Mouse (Mus musculus) ovary, postnatal 10 days (tissue): ENCODE measurements around the gene Gpatch2.

Source experiments
- DNase-seq: peaks from one replicate; pipeline ENCODE4 v3.0.0; 2022; ENCODE audit warnings: low spot score

Gene Gpatch2

GRCm38 (mm10) chr1:187215181-187216116, at the start of gene Gpatch2, which contains the start of gene Spata17:
TSS of gene Gpatch2 (plus strand) at chr1:187215508.
TSS of gene Spata17 (minus strand) at chr1:187215465.
- DNase-seq, result peak; percentile 57

- DNase-seq, result no peak
These were observed 45.7 kb upstream of the Gpatch2 start for GRCm38 (mm10) chr1:187169646-187170045.

GRCm38 (mm10) chr1:187170361-187170760, 44.9 kb upstream of the Gpatch2 start:
- DNase-seq, result no peak

- no peak for DNase-seq
These were observed 39.3 kb upstream of the Gpatch2 start for GRCm38 (mm10) chr1:187175991-187176390.

- no peak for DNase-seq
These were observed 36.8 kb upstream of the Gpatch2 start for GRCm38 (mm10) chr1:187178546-187178945.

GRCm38 (mm10) chr1:187205506-187205905, 9.8 kb upstream of the Gpatch2 start:
- DNase-seq, result no peak

GRCm38 (mm10) chr1:187209496-187209895, 5.8 kb upstream of the Gpatch2 start:
- DNase-seq, result no peak

GRCm38 (mm10) chr1:187210736-187211135, 4.6 kb upstream of the Gpatch2 start:
- no peak for DNase-seq

GRCm38 (mm10) chr1:187216620-187217410, 1.5 kb downstream of the Gpatch2 start:
- no peak for DNase-seq

GRCm38 (mm10) chr1:187220756-187221155, 5.4 kb downstream of the Gpatch2 start:
- DNase-seq, result no peak

GRCm38 (mm10) chr1:187226328-187227025, 11.2 kb downstream of the Gpatch2 start:
- DNase-seq, result no peak

GRCm38 (mm10) chr1:187228414-187229146, 13.3 kb downstream of the Gpatch2 start:
- no peak for DNase-seq

GRCm38 (mm10) chr1:187230255-187230654, 14.9 kb downstream of the Gpatch2 start:
- DNase-seq, result no peak

- no peak for DNase-seq
These were observed 17.1 kb downstream of the Gpatch2 start for GRCm38 (mm10) chr1:187232196-187232955.

GRCm38 (mm10) chr1:187232996-187233615, 17.8 kb downstream of the Gpatch2 start:
- DNase-seq, result no peak

GRCm38 (mm10) chr1:187235161-187235560, 19.9 kb downstream of the Gpatch2 start:
- no peak for DNase-seq

- no peak for DNase-seq
These were observed 21.0 kb downstream of the Gpatch2 start for GRCm38 (mm10) chr1:187236296-187236695.

GRCm38 (mm10) chr1:187238061-187238460, 22.8 kb downstream of the Gpatch2 start:
- DNase-seq, result no peak

- DNase-seq, result no peak
These were observed 25.0 kb downstream of the Gpatch2 start for GRCm38 (mm10) chr1:187240304-187240703.

GRCm38 (mm10) chr1:187241329-187241728, 26.0 kb downstream of the Gpatch2 start:
- no peak for DNase-seq
